9 mouse cellular contexts compared by ENCODE assay signal in the genomic region with DNA sequence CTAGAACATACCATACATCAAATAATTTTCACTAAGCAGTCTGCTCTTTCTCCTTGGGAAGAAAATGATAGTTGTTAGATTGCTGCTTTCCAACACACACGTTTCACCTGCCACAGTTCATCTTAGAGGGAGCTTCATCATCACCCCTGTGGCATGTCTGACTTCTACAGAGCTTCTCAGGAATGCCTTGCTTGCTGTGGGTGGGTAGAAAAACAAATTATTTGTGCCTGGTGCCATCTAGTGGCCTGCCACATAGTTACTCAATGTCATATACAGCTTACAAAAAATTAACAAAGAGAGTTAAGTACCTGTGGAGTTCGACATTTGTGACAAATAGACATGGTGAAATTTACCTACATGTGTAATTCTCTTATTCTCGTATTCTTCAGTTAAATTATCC.
A peak's percentile ranks its signal among the peaks of the same experiment; 100 is the strongest.
DNase-seq lines count a peak whose midpoint lies in the region; ATAC-seq and TF ChIP-seq lines count a peak whose summit lies in the region.
"Had no signal": no experiment of that assay in that cellular context is flagged by ENCODE, and none has a peak within 500 bp of the region (broad histone marks: within the 10 kb centered on the region; RNA-seq: fewer than 3 reads in every experiment).

No protein-coding gene starts in this region.

- no peaks in the 10 kb centered on the region for H3K9me3 ChIP-seq in forebrain, embryonic 13.5 days (replicated peaks)
- no peaks in the 10 kb centered on the region for H3K9me3 ChIP-seq in kidney, embryonic 14.5 days (ENCODE audit: control insufficient read depth, low read length)
- no peaks in the 10 kb centered on the region for H3K9me3 ChIP-seq in neural tube, embryonic 14.5 days (ENCODE audit: control insufficient read depth, low read length)
- H3K9me3 ChIP-seq: megakaryocyte, embryonic 14.5 days had no signal

- TF ChIP-seq CTCF in lung, adult 2 months (IDR thresholded peaks at IDR 0.05; ENCODE audit: insufficient read depth, low read length) = peak; percentile 7; the same call in 1 of the 2 replicates

- WGBS in lung, adult 2 months = 18% methylated on average over 3 of the region's 3 CpGs
- 15% methylated on average over 3 of the region's 3 CpGs for WGBS in forebrain, embryonic 13.5 days
- WGBS in kidney, embryonic 14.5 days = 28% methylated on average over 3 of the region's 3 CpGs
- 17% methylated on average over 3 of the region's 3 CpGs for WGBS in neural tube, embryonic 14.5 days

- no peaks in the 10 kb centered on the region for H3K4me1 ChIP-seq in lung, adult 2 months (ENCODE audit: control insufficient read depth, insufficient read depth, low read length)
- H3K4me1 ChIP-seq in forebrain, embryonic 13.5 days = no peaks in the 10 kb centered on the region
- H3K4me1 ChIP-seq in kidney, embryonic 14.5 days (ENCODE audit: control insufficient read depth, insufficient read depth, low read length) = no peaks in the 10 kb centered on the region
- H3K4me1 ChIP-seq in neural tube, embryonic 14.5 days (ENCODE audit: control insufficient read depth, insufficient read depth, low read length) = no peaks in the 10 kb centered on the region
- H3K4me1 ChIP-seq: megakaryocyte, embryonic 14.5 days had no signal

- TF ChIP-seq POLR2A in lung, adult 2 months (IDR thresholded peaks at IDR 0.05; ENCODE audit: borderline replicate concordance, extremely low read depth, low read depth, low read length) = no peak

- no peak overlapping the region for H3K4me3 ChIP-seq in lung, adult 2 months (replicated peaks; ENCODE audit: extremely low read depth, low read depth, low read length)
- no peak overlapping the region for H3K4me3 ChIP-seq in forebrain, embryonic 13.5 days
- no peak overlapping the region for H3K4me3 ChIP-seq in kidney, embryonic 14.5 days (ENCODE audit: low read length)
- H3K4me3 ChIP-seq in neural tube, embryonic 14.5 days (ENCODE audit: low read depth, low read length) = no peak overlapping the region
- H3K4me3 ChIP-seq: megakaryocyte, embryonic 14.5 days had no signal

- H3K9ac ChIP-seq in forebrain, embryonic 13.5 days = no peak overlapping the region
- no peak overlapping the region for H3K9ac ChIP-seq in kidney, embryonic 14.5 days (ENCODE audit: low read depth, low read length)
- H3K9ac ChIP-seq in neural tube, embryonic 14.5 days (replicated peaks; ENCODE audit: low read depth, low read length) = no peak overlapping the region

- no peak overlapping the region for H3K27ac ChIP-seq in forebrain, embryonic 13.5 days
- no peak overlapping the region for H3K27ac ChIP-seq in kidney, embryonic 14.5 days (ENCODE audit: low read depth, low read length)
- H3K27ac ChIP-seq in neural tube, embryonic 14.5 days (ENCODE audit: low read depth, low read length) = no peak overlapping the region

- H3K4me2 ChIP-seq in forebrain, embryonic 13.5 days = no peak overlapping the region
- H3K4me2 ChIP-seq in kidney, embryonic 14.5 days (replicated peaks; ENCODE audit: low read depth, low read length) = no peak overlapping the region
- no peak overlapping the region for H3K4me2 ChIP-seq in neural tube, embryonic 14.5 days (ENCODE audit: low read depth, low read length)

- H3K27me3 ChIP-seq in forebrain, embryonic 13.5 days = no peaks in the 10 kb centered on the region
- no peaks in the 10 kb centered on the region for H3K27me3 ChIP-seq in kidney, embryonic 14.5 days (ENCODE audit: control insufficient read depth, insufficient read depth, low read length)
- no peaks in the 10 kb centered on the region for H3K27me3 ChIP-seq in neural tube, embryonic 14.5 days (ENCODE audit: control insufficient read depth, insufficient read depth, low read length)
- H3K27me3 ChIP-seq: megakaryocyte, embryonic 14.5 days had no signal

- DNase-seq in lung, adult 2 months = no peak
- no peak for DNase-seq in lung, postnatal 25 days (ENCODE audit: low spot score)
- peak; percentile 88 for DNase-seq in brain, adult 2 months (ENCODE audit: low read depth, low spot score)
- peak; percentile 64 for DNase-seq in left cerebral cortex, postnatal 4 days

- intact Hi-C loops in left cerebral cortex, postnatal 4 days (cut with DNase I) = loop anchor here (5.0 kb wide), 1 partner anchor 364 kb away; the partner anchor contains the start of gene Unc5c

- ATAC-seq in forebrain, embryonic 13.5 days = peak; percentile 91
- peak; percentile 59; the same call in 1 of the 2 replicates for ATAC-seq in kidney, embryonic 14.5 days (ENCODE audit: low FRiP score, low TSS enrichment)
- ATAC-seq in neural tube, embryonic 14.5 days (ENCODE audit: low read depth) = peak; percentile 79
- no peak for ATAC-seq in erythroblast, adult 5-6 weeks (replicated peaks; ENCODE audit: low FRiP score, poor library complexity, severe bottlenecking)

- H3K36me3 ChIP-seq in forebrain, embryonic 13.5 days (ENCODE audit: poor library complexity, severe bottlenecking) = no peaks in the 10 kb centered on the region; the same call in 1 of the 2 replicates
- peaks cover 12% of the 10 kb centered on the region; the same call in 1 of the 2 replicates for H3K36me3 ChIP-seq in kidney, embryonic 14.5 days (ENCODE audit: control insufficient read depth, insufficient read depth, low read length)
- no peaks in the 10 kb centered on the region for H3K36me3 ChIP-seq in neural tube, embryonic 14.5 days (ENCODE audit: control insufficient read depth, insufficient read depth, low read length)

Comparison
In these comparisons a context has a peak if more than half of its experiments do, and no peak if none do; other contexts are left out.
1. DNase-seq: peak in brain, adult 2 months (single experiment) and left cerebral cortex, postnatal 4 days (single experiment); none in lung, adult 2 months (single experiment) and lung, postnatal 25 days (single experiment).